Mouse (Mus musculus) forebrain, embryonic 15.5 days (tissue): ENCODE results near the gene Pde8b. TPM values are rescaled to one million over a fixed set of nuclear protein-coding genes. Genes with fewer than 3 reads are reported as not detected.

Experiments
- ATAC-seq: fragments of 200-750 bp; cut with Nextera tagmentation; replicated peaks from 2 replicates; pipeline ENCODE4 v1.8.0; 2017; ENCODE audit warnings: mild to moderate bottlenecking, moderate TSS enrichment, moderate library complexity
- H3K27ac ChIP-seq: fragments of 300-500 bp; sonication (generic); replicated peaks from 2 replicates; pipeline ENCODE4 v1.5.1; 2015; ENCODE audit warnings: mild to moderate bottlenecking, inconsistent platforms
- H3K27me3 ChIP-seq: fragments of 300-500 bp; sonication (generic); 2 replicates; pipeline ENCODE4 v1.6.1; 2015; ENCODE audit warnings: inconsistent platforms
- H3K36me3 ChIP-seq: fragments of 300-500 bp; sonication (generic); 2 replicates; pipeline ENCODE4 v1.6.1; 2015; ENCODE audit warnings: mild to moderate bottlenecking, inconsistent platforms
- H3K4me1 ChIP-seq: fragments of 300-500 bp; sonication (generic); 2 replicates; pipeline ENCODE4 v1.6.1; 2015; ENCODE audit warnings: inconsistent platforms
- H3K4me2 ChIP-seq: fragments of 300-500 bp; sonication (generic); replicated peaks from 2 replicates; pipeline ENCODE4 v1.6.1; 2015; ENCODE audit warnings: mild to moderate bottlenecking, inconsistent platforms
- H3K4me3 ChIP-seq: fragments of 300-500 bp; sonication (generic); 2 replicates; pipeline ENCODE4 v1.5.1; 2015; ENCODE audit warnings: mild to moderate bottlenecking, inconsistent platforms
- H3K9ac ChIP-seq: fragments of 300-500 bp; sonication (generic); replicated peaks from 2 replicates; pipeline ENCODE4 v1.6.1; 2015; ENCODE audit warnings: mild to moderate bottlenecking, inconsistent platforms
- H3K9me3 ChIP-seq: fragments of 300-500 bp; sonication (generic); 2 replicates; pipeline ENCODE4 v1.6.1; 2016; ENCODE audit warnings: inconsistent platforms
- WGBS: fragments of 180-500 bp; shearing (Covaris S2); methylation state at CpG from one replicate; pipeline ENCODE4 v1.1.7; 2015; ENCODE audit warnings: mixed read lengths; 5-methylcytosine and 5-hydroxymethylcytosine counted together
- polyA plus RNA-seq: library from polyadenylated mRNA; unstranded; fragments of >200 nt; fragmentation: Nextera tagmentation; extraction: Ambion mirVana; gene quantifications from 2 replicates; pipeline ENCODE4 v1.2.1, GENCODE M21; 2015

Gene Pde8b
- polyA plus RNA-seq: 4.8 and 7.4 TPM in 2 replicates

- H3K27ac ChIP-seq: no peak within 1 kb of the TSS
- no peaks in the 10 kb centered on the region for H3K36me3 ChIP-seq
- no peaks in the 10 kb centered on the region for H3K9me3 ChIP-seq
- H3K4me1 ChIP-seq: peaks cover 8% of the 10 kb centered on the region
- WGBS: 5% methylated on average over 36 of the region's 37 CpGs
- no peak for ATAC-seq
- H3K4me2 ChIP-seq: peak within 1 kb of the TSS; percentile 43
- H3K27me3 ChIP-seq: no peaks in the 10 kb centered on the region
- 0 out of 2 replicates have a peak within 1 kb of the TSS, but pooled peaks have one; percentile 0 for H3K9ac ChIP-seq
- H3K4me3 ChIP-seq: peak within 1 kb of the TSS; percentile 31
These were observed at the start of gene Pde8b for GRCm38 (mm10) chr13:95249511-95250456. Gene Pde8b (minus strand): TSS chr13:95250336.

DNA sequence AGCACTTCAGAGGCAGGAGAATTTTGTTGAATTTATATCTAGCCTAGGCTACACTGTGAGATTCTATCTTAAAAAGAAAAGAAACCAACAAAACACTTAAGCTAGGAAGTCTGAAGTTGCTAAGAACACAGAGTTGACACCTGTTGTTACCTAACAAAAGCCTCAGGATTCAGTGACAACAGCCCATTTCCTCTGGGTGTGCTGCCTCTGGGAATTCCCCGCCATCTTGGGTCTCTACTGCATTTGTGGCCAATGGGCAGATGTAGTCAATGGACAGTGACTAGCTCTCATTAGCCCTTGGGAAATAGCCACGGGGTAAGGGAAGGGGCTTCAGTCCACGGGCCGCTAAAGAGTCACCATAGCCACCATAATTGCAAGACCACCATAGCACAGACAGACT, 41.8 kb upstream of the Pde8b start:
- no peak for ATAC-seq
- Histone ChIP-seq H3K36me3 (no peaks in the 10 kb centered on the region), H3K27ac (no peak overlapping the region)

DNA sequence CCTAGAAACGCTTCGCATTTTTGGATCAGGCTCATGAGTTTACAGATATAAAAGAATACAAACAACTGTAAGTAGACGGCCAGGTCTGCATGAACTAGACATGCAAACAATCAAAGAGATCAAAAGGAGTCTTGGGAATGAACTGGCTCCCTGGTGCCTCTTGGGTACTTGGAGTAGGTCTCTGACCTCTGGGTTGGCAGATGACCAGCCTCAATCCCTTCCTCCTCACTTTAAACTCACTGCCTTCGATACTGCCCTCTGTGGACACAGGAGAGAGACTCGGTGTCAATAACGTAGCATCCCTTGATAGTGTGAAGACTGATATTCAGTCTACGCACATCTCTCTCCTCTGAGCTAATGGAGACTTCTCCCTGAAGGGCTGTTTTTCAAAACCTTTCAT, 37.9 kb upstream of the Pde8b start:
- Histone ChIP-seq H3K36me3 (no peaks in the 10 kb centered on the region), H3K4me1 (no peaks in the 10 kb centered on the region), H3K4me3 (no peak overlapping the region), H3K27me3 (no peaks in the 10 kb centered on the region), H3K27ac (no peak overlapping the region), H3K9me3 (no peaks in the 10 kb centered on the region), H3K4me2 (no peak overlapping the region), H3K9ac (no peak overlapping the region)
- ATAC-seq: no peak
- 73% methylated on average over 7 of the region's 7 CpGs for WGBS

More for the DNA sequence above, 41.8 kb upstream of the Pde8b start:
- Histone ChIP-seq H3K9ac (no peak overlapping the region), H3K9me3 (no peaks in the 10 kb centered on the region), H3K4me1 (no peaks in the 10 kb centered on the region), H3K27me3 (no peaks in the 10 kb centered on the region), H3K4me3 (no peak overlapping the region), H3K4me2 (no peak overlapping the region)
- WGBS: 19% methylated on average over 4 of the region's 4 CpGs

GRCm38 (mm10) chr13:95286989-95287388, 36.9 kb upstream of the Pde8b start:
- no peaks in the 10 kb centered on the region for H3K27me3 ChIP-seq
- H3K9me3 ChIP-seq: no peaks in the 10 kb centered on the region
- no peak overlapping the region for H3K27ac ChIP-seq
- no peak overlapping the region for H3K4me3 ChIP-seq
- no peaks in the 10 kb centered on the region for H3K36me3 ChIP-seq
- H3K4me2 ChIP-seq: no peak overlapping the region
- no peaks in the 10 kb centered on the region for H3K4me1 ChIP-seq
- 2% methylated on average over 7 of the region's 7 CpGs for WGBS
- ATAC-seq: peak; percentile 82
- no peak overlapping the region for H3K9ac ChIP-seq

DNA sequence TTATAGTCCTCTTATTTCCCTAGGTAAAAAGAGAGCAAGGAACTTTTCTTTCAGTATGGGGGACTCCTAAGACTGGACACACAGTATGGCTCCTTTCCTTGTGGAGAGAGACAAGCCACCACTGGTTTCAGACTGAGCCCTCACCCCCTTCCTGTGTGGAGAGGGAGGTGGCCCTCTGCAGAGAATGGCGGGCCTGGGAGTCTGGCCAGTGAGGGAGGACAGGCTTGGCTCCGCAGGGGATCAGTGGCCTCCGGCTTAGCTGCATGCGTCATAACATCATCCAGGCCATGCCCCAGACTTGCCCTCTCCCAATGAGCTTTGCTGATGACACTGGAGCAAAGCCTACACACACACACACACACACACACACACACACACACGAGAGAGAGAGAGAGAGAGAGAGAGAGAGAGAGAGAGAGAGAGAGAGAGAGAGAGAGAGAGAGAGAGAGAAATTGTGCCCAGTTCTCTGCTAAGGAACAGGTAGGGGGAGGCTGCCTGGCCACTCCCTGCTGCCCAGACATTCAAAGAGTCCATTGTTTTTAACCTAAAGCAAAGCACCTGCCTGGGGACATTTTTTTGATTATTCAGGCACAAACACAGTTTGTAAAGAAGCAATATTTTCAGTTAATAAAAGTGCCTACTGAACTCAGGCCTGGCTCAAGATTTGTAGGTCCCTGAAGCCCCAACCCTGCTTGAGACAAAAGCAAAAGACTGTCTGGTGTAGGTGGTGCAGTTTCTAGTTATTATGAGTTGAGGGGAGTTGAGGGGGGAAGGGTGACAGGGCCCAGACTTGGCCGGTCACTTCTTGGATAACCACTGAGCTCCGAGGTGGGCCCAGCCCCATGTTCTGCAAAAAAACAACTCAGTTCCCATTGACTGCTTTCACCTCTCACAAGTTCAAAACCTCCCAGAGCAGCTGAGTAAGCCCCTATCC, 31.9 kb upstream of the Pde8b start:
- H3K27ac ChIP-seq: no peak overlapping the region
- H3K27me3 ChIP-seq: no peaks in the 10 kb centered on the region
- no peak overlapping the region for H3K9ac ChIP-seq
- H3K4me3 ChIP-seq: no peak overlapping the region
- no peak overlapping the region for H3K4me2 ChIP-seq
- ATAC-seq: no peak
- no peaks in the 10 kb centered on the region for H3K36me3 ChIP-seq
- no peaks in the 10 kb centered on the region for H3K9me3 ChIP-seq
- WGBS: 32% methylated on average over 6 of the region's 7 CpGs
- H3K4me1 ChIP-seq: peaks cover 12% of the 10 kb centered on the region

- Histone ChIP-seq H3K36me3 (no peaks in the 10 kb centered on the region), H3K4me1 (peaks cover 12% of the 10 kb centered on the region), H3K9ac (no peak overlapping the region), H3K9me3 (no peaks in the 10 kb centered on the region), H3K4me3 (no peak overlapping the region), H3K4me2 (no peak overlapping the region), H3K27ac (no peak overlapping the region), H3K27me3 (no peaks in the 10 kb centered on the region)
- no peak for ATAC-seq
- WGBS: 73% methylated on average over 4 of the region's 4 CpGs
These were observed 28.4 kb upstream of the Pde8b start for GRCm38 (mm10) chr13:95278426-95279025.

- Histone ChIP-seq H3K4me3 (no peak overlapping the region), H3K9me3 (no peaks in the 10 kb centered on the region), H3K27me3 (no peaks in the 10 kb centered on the region), H3K9ac (no peak overlapping the region), H3K27ac (no peak overlapping the region), H3K4me1 (no peaks in the 10 kb centered on the region), H3K4me2 (no peak overlapping the region), H3K36me3 (no peaks in the 10 kb centered on the region)
- 87% methylated on average over 5 of the region's 5 CpGs for WGBS
- ATAC-seq: no peak
These were observed 14.6 kb upstream of the Pde8b start for GRCm38 (mm10) chr13:95264691-95265090.

GRCm38 (mm10) chr13:95260886-95261789, 11.0 kb upstream of the Pde8b start:
- no peak for ATAC-seq

DNA sequence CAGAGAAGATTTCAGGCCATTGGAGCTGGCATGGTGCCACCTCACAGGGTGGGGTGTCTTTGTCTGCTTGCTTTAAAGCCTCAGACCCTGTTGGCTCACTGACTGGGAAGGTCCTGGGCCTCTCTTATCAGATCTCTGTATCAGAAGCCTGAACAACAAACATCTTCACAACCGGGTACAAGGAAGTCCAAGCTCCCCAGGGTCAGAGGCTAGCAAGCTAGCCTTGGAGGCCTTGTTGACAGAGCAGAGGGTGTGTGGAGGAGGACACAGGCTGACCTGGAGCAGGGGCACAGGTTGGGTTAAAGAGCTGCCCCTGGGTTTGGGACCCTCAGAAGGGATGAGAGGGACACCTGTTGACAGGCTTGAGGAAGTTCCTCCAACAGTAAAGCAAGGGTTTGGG, 10.3 kb upstream of the Pde8b start:
- Histone ChIP-seq H3K9ac (no peak overlapping the region), H3K9me3 (no peaks in the 10 kb centered on the region), H3K27ac (no peak overlapping the region), H3K36me3 (no peaks in the 10 kb centered on the region), H3K4me1 (no peaks in the 10 kb centered on the region), H3K27me3 (no peaks in the 10 kb centered on the region), H3K4me3 (no peak overlapping the region), H3K4me2 (no peak overlapping the region)
- no peak for ATAC-seq
- 65% methylated on average over 1 of the region's 1 CpGs for WGBS

More at GRCm38 (mm10) chr13:95260886-95261789, 11.0 kb upstream of the Pde8b start:
- Histone ChIP-seq H3K9me3 (no peaks in the 10 kb centered on the region), H3K4me2 (no peak overlapping the region), H3K27ac (no peak overlapping the region), H3K4me3 (no peak overlapping the region), H3K36me3 (no peaks in the 10 kb centered on the region), H3K9ac (no peak overlapping the region), H3K27me3 (no peaks in the 10 kb centered on the region), H3K4me1 (no peaks in the 10 kb centered on the region)
- 71% methylated on average over 9 of the region's 9 CpGs for WGBS

GRCm38 (mm10) chr13:95257083-95257482, 6.9 kb upstream of the Pde8b start:
- H3K4me2 ChIP-seq: no peak overlapping the region
- no peaks in the 10 kb centered on the region for H3K36me3 ChIP-seq
- H3K9ac ChIP-seq: no peak overlapping the region
- WGBS: 84% methylated on average over 6 of the region's 6 CpGs
- H3K4me1 ChIP-seq: no peaks in the 10 kb centered on the region
- no peak for ATAC-seq
- H3K9me3 ChIP-seq: no peaks in the 10 kb centered on the region
- H3K27me3 ChIP-seq: no peaks in the 10 kb centered on the region
- H3K4me3 ChIP-seq: no peak overlapping the region
- no peak overlapping the region for H3K27ac ChIP-seq

DNA sequence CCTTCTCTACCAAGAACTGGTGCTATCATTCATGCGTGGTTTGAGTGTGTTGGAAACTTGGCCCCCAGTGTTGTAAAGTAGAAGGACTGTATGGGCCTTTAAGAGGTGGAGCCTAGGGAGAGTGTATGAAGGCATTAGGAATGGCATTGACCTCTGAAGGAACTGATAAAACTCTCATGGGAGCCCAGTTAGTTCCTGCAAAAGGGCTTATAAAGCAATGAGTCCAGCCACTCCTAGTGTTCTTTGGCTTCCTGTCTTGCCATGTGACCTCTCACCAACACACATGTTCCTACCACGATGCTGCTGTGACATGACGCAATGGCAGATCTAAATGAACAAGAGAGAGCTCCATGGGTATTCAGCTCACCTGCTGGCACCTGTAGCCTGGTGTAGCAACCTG, 4.9 kb upstream of the Pde8b start:
- Histone ChIP-seq H3K4me1 (peaks cover 2% of the 10 kb centered on the region), H3K9me3 (no peaks in the 10 kb centered on the region), H3K4me3 (no peak overlapping the region), H3K4me2 (no peak overlapping the region), H3K27me3 (no peaks in the 10 kb centered on the region), H3K36me3 (no peaks in the 10 kb centered on the region), H3K27ac (no peak overlapping the region), H3K9ac (no peak overlapping the region)
- no peak for ATAC-seq
- 90% methylated on average over 3 of the region's 3 CpGs for WGBS
